Mouse (Mus musculus) CH12.LX (cell line): ENCODE measurements around the gene Slc9a9. TPM values are rescaled to one million over a fixed set of nuclear protein-coding genes. Genes with fewer than 3 reads are reported as not detected.

Experiments
- DNase-seq: peaks from one replicate; pipeline ENCODE4 v3.0.0-alpha.2; 2013; ENCODE audit errors: extremely low read depth
- H3K27ac ChIP-seq: 2 replicates; pipeline ENCODE4 v1.5.1; 2012; ENCODE audit warnings: low read depth, mild to moderate bottlenecking, control low read depth, moderate library complexity; ENCODE audit not compliant: insufficient read depth
- H3K27me3 ChIP-seq: replicated peaks from 2 replicates; pipeline ENCODE3; 2012; ENCODE audit warnings: inconsistent platforms
- H3K36me3 ChIP-seq, 2 experiments: replicated peaks in 1 of 2; 2 replicates each; pipeline versions ENCODE3 to v1.6.1; 2012; ENCODE audit warnings: inconsistent platforms in 1 of 2, low read length in 1 of 2, mild to moderate bottlenecking in 1 of 2, mixed read lengths in 1 of 2, moderate library complexity in 1 of 2; ENCODE audit not compliant: control insufficient read depth in 1 of 2, insufficient read depth in 1 of 2
- H3K4me1 ChIP-seq, 2 experiments: 2 replicates each; pipeline ENCODE4 v1.6.1; 2012; ENCODE audit warnings: inconsistent platforms in 1 of 2, moderate library complexity in 1 of 2; ENCODE audit not compliant: insufficient read depth in 2 of 2, control insufficient read depth in 1 of 2
- H3K4me2 ChIP-seq: 2 replicates; pipeline ENCODE4 v1.6.1; 2012; ENCODE audit warnings: low read depth, mild to moderate bottlenecking, control low read depth; ENCODE audit not compliant: poor library complexity, insufficient read depth, severe bottlenecking
- H3K4me3 ChIP-seq, 3 experiments: fragments of 150-350 bp in 1 of 3; sonication (generic) in 1 of 3; replicated peaks in 1 of 3; 2 replicates each; pipeline versions ENCODE3 to v1.5.1; 2011 to 2012; ENCODE audit warnings: low read depth in 2 of 3, low read length in 2 of 3, mild to moderate bottlenecking in 2 of 3, moderate library complexity in 2 of 3, control low read depth in 1 of 3, improper control_type of control experiment in 1 of 3, inconsistent platforms in 1 of 3, mixed read lengths in 1 of 3; ENCODE audit not compliant: poor library complexity in 1 of 3
- H3K79me2 ChIP-seq: replicated peaks from 2 replicates; pipeline ENCODE4 v1.6.1; 2012; ENCODE audit warnings: mild to moderate bottlenecking, moderate library complexity; ENCODE audit not compliant: control insufficient read depth, poor library complexity, insufficient read depth, severe bottlenecking; ENCODE audit errors: extremely low read depth
- H3K9ac ChIP-seq: 2 replicates; pipeline ENCODE4 v1.6.1; 2012; ENCODE audit warnings: low read depth, mild to moderate bottlenecking, control low read depth, moderate library complexity; ENCODE audit not compliant: insufficient read depth
- H3K9me3 ChIP-seq: replicated peaks from 2 replicates; pipeline ENCODE3; 2012; ENCODE audit warnings: low read length, inconsistent platforms, mixed read lengths
- BHLHE40 ChIP-seq: IDR thresholded peaks from 2 replicates; pipeline ENCODE4 v1.6.1; 2011; ENCODE audit warnings: mild to moderate bottlenecking, low read depth, low read length, improper control_type of control experiment
- CHD2 ChIP-seq: IDR thresholded peaks from 2 replicates; pipeline ENCODE4 v1.6.1; 2011; ENCODE audit warnings: low read length, improper control_type of control experiment
- CTCF ChIP-seq, 2 experiments: IDR thresholded peaks in 1 of 2; conservative IDR thresholded peaks in 1 of 2; 2 replicates each; pipeline ENCODE4 v1.5.1; 2011 to 2012; ENCODE audit warnings: low read depth in 2 of 2, low read length in 2 of 2, improper control_type of control experiment in 1 of 2, inconsistent platforms in 1 of 2, mild to moderate bottlenecking in 1 of 2, moderate library complexity in 1 of 2
- ELF1 ChIP-seq: IDR thresholded peaks from 2 replicates; pipeline ENCODE4 v1.6.1; 2014; ENCODE audit warnings: low read depth, mild to moderate bottlenecking, inconsistent platforms, low read length, improper control_type of control experiment
- EP300 ChIP-seq: IDR thresholded peaks from 2 replicates; pipeline ENCODE4 v1.6.1; 2011; ENCODE audit warnings: low read length, improper control_type of control experiment
- JUN ChIP-seq: IDR thresholded peaks from 2 replicates; pipeline ENCODE4 v1.6.1; 2011; ENCODE audit warnings: low read depth, mild to moderate bottlenecking, low read length, improper control_type of control experiment, moderate library complexity; ENCODE audit not compliant: insufficient read depth
- JUND ChIP-seq: conservative IDR thresholded peaks from 2 replicates; pipeline ENCODE4 v1.6.1; 2011; ENCODE audit warnings: low read depth, low read length, improper control_type of control experiment
- KAT2A ChIP-seq: IDR thresholded peaks from 2 replicates; pipeline ENCODE4 v1.6.1; 2012; ENCODE audit warnings: low read length, improper control_type of control experiment, inconsistent platforms; ENCODE audit not compliant: insufficient replicate concordance
- MAFK ChIP-seq: IDR thresholded peaks from 2 replicates; pipeline ENCODE4 v1.6.1; 2011; ENCODE audit warnings: low read length, improper control_type of control experiment; ENCODE audit not compliant: insufficient replicate concordance
- PAX5 ChIP-seq: IDR thresholded peaks from 2 replicates; pipeline ENCODE4 v1.6.1; 2012; ENCODE audit warnings: low read length, inconsistent platforms, mixed read lengths
- SMC3 ChIP-seq: IDR thresholded peaks from 2 replicates; pipeline ENCODE4 v1.6.1; 2011; ENCODE audit warnings: low read depth, low read length, improper control_type of control experiment
- TBP ChIP-seq: conservative IDR thresholded peaks from 2 replicates; pipeline ENCODE4 v1.6.1; 2011; ENCODE audit warnings: low read depth, low read length, improper control_type of control experiment
- UBTF ChIP-seq: IDR thresholded peaks from 2 replicates; pipeline ENCODE4 v1.6.1; 2012; ENCODE audit warnings: low read depth, mild to moderate bottlenecking, inconsistent platforms, low read length, improper control_type of control experiment, moderate library complexity
- USF2 ChIP-seq: conservative IDR thresholded peaks from 2 replicates; pipeline ENCODE4 v1.6.1; 2011; ENCODE audit warnings: low read depth, low read length, improper control_type of control experiment
- ZNF384 ChIP-seq: IDR thresholded peaks from 2 replicates; pipeline ENCODE4 v1.6.1; 2012; ENCODE audit warnings: low read depth, low read length, improper control_type of control experiment, inconsistent platforms
- dilution Hi-C: fragments of 300-500 bp; cut with MboI; formaldehyde crosslinking; loops from 2 replicates; pipeline ENCODE4 v1.14.3; 2020; ENCODE audit warnings: low sequenced_read_pairs; ENCODE audit not compliant: extremely low pct_unique_long_range_greater_than_20kb, extremely low pct_ligation_motif_present
- in situ Hi-C: fragments of 300-500 bp; cut with MboI; formaldehyde crosslinking; loops from 3 replicates; pipeline ENCODE4 v1.14.3; 2019; ENCODE audit warnings: low sequenced_read_pairs, low pct_ligation_motif_present, low pct_unique_long_range_greater_than_20kb, mixed read lengths
- polyA plus RNA-seq: library from polyadenylated mRNA; unstranded; fragments of >175 nt; gene quantifications from 2 replicates; pipeline ENCODE4 v1.2.1, GENCODE M21; 2012; ENCODE audit warnings: low read depth; ENCODE audit not compliant: insufficient read length
- total RNA-seq, 2 experiments: library from RNA; depleted of rRNA; stranded (reverse); fragments of 300-350 nt in 1 of 2; fragments of >200 nt in 1 of 2; gene quantifications; 2 replicates each; pipeline ENCODE4 v1.2.3; 2012 to 2014

Slc9a9 gene
- total and polyA plus RNA-seq, 3 experiments, result not detected

GRCm38 (mm10) chr9:94734320-94734719, 64.6 kb downstream of the Slc9a9 start:
- Histone ChIP-seq H3K4me2 (no peak overlapping the region), H3K4me1 (no peaks in the 10 kb centered on the region), H3K4me3 (no peak overlapping the region), H3K27me3 (no peaks in the 10 kb centered on the region), H3K9ac (no peak overlapping the region), H3K27ac (no peak overlapping the region), H3K79me2 (no peaks in the 10 kb centered on the region), H3K9me3 (peaks cover 58% of the 10 kb centered on the region), H3K36me3 (no peaks in the 10 kb centered on the region)
- TF ChIP-seq ZNF384 (no peak), PAX5 (no peak), KAT2A (no peak), UBTF (no peak), TBP (no peak), JUN (no peak), USF2 (no peak), CHD2 (no peak), ELF1 (no peak), EP300 (no peak), MAFK (no peak), CTCF (conservative IDR thresholded peaks at IDR 0.05 in 1 of 2, IDR thresholded peaks at IDR 0.05 in 1 of 2; ENCODE audit: low read depth in 2 of 2, low read length in 2 of 2) (no peak), JUND (no peak)
- no peak for DNase-seq
- in situ Hi-C loops (loop anchor here (25.0 kb wide), 1 partner anchor 678 kb away; the partner anchor contains the start of gene Chst2), dilution Hi-C loops (no loop called here)

- no peak overlapping the region for H3K9ac ChIP-seq
- TF ChIP-seq BHLHE40 (no peak), SMC3 (no peak)
- no peak overlapping the region for H3K4me3 ChIP-seq
- DNase-seq, result no peak
- H3K4me2 ChIP-seq, result no peak overlapping the region
- H3K79me2 ChIP-seq, result no peaks in the 10 kb centered on the region
- H3K9me3 ChIP-seq, result peaks cover 55% of the 10 kb centered on the region
- H3K27ac ChIP-seq, result no peak overlapping the region
- H3K36me3 ChIP-seq, result no peaks in the 10 kb centered on the region
- no peaks in the 10 kb centered on the region for H3K4me1 ChIP-seq
- H3K27me3 ChIP-seq, result no peaks in the 10 kb centered on the region
- in situ Hi-C loops, result loop anchor here (25.0 kb wide), 1 partner anchor 675 kb away; the partner anchor contains the start of gene Chst2
- dilution Hi-C loops, result no loop called here
Observed at GRCm38 (mm10) chr9:94737226-94737625, 67.5 kb downstream of the Slc9a9 start.
